Mouse (Mus musculus): Measurements from ENCODE around the gene Ptpa.

Gene Ptpa

GRCm38 (mm10) chr2:30466787-30467186, 50.9 kb downstream of the Ptpa start:
- no peak for DNase-seq

- no peak for DNase-seq
Observed at GRCm38 (mm10) chr2:30469009-30469408, 53.2 kb downstream of the Ptpa start.

GRCm38 (mm10) chr2:30469796-30470142, 53.9 kb downstream of the Ptpa start:
- DNase-seq = peak; percentile 91 to 93

GRCm38 (mm10) chr2:30470143-30470946, 54.5 kb downstream of the Ptpa start:
- peak; percentile 82 to 84 for DNase-seq

- peak; percentile 57 to 59 for DNase-seq
Observed at GRCm38 (mm10) chr2:30471051-30471450, 55.2 kb downstream of the Ptpa start.

- peak; percentile 77 to 83 for DNase-seq
Observed at GRCm38 (mm10) chr2:30471795-30472720, 56.2 kb downstream of the Ptpa start.

GRCm38 (mm10) chr2:30472731-30473351, 57.0 kb downstream of the Ptpa start:
- peak; percentile 73 to 76 for DNase-seq

- peak in 1 of 2 experiments; percentile 68 for DNase-seq
Observed at GRCm38 (mm10) chr2:30473431-30474031, 57.7 kb downstream of the Ptpa start.

GRCm38 (mm10) chr2:30474039-30474438, 58.2 kb downstream of the Ptpa start, which contains the start of gene Ier5l:
Gene Ier5l (minus strand): TSS chr2:30474219.
- DNase-seq = peak; percentile 96 to 97

GRCm38 (mm10) chr2:30474776-30475175, 58.9 kb downstream of the Ptpa start:
- no peak for DNase-seq

GRCm38 (mm10) chr2:30475457-30475856, 59.6 kb downstream of the Ptpa start:
- DNase-seq = no peak

- no peak for DNase-seq
Observed at GRCm38 (mm10) chr2:30476241-30476640, 60.4 kb downstream of the Ptpa start.

GRCm38 (mm10) chr2:30478526-30478925, 62.7 kb downstream of the Ptpa start:
- no peak for DNase-seq

- DNase-seq = no peak
Observed at GRCm38 (mm10) chr2:30487597-30487996, 71.8 kb downstream of the Ptpa start.

GRCm38 (mm10) chr2:30490384-30490783, 74.5 kb downstream of the Ptpa start:
- DNase-seq = no peak

- no peak for DNase-seq
Observed at GRCm38 (mm10) chr2:30495000-30495908, 79.4 kb downstream of the Ptpa start.

- DNase-seq = peak; percentile 80 to 82
Observed at GRCm38 (mm10) chr2:30495909-30496861, 80.3 kb downstream of the Ptpa start.
